Mouse (Mus musculus): ENCODE results near the gene Nelfb.

Gene Nelfb

DNA sequence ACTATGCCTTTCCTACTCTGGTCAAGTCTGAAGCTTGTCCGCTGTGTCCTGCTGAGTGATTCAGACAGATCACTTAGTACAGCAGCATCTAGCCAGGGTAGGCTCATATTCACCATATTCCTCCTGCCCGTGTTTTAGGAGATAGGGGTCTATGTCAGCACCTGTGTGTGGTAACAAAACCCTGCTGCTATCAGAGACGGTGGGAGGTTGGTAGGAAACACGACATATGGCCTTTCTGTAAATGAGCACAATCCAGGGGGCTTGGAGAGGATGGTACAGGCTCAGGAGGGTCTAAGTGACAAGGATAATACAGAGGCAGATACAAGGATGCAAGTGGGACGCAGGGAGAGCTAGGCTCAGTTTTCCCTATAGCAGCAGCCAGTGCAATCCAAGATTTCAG lies 18.3 kb upstream of the Nelfb start:
- DNase-seq, result no peak

DNA sequence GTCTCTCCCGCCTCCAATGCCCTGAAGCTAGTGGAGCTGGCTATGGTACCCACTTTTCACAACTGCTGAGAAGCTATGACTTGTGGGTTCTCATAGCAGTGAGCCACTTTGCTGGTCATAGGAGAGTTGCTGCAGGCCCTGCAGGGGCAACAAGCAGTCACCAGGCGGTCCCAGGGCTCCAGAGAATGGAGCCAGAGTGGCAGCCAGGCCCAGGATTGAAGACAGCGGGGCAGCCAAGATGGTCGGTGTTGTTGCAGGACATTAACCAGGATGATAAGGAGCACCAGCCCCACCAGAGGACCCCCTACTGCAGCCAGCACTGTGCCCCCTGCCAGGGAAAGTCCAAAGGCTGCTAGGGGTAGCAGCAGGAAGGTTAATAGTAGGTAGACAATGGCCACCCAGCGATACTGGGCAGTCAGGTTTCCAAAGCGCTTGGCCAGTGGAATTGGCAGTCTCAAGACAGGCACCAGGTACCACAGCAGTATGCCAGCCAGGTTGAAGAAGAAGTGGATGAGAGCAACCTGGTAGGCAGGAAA lies 17.8 kb upstream of the Nelfb start:
- peak; percentile 70 for DNase-seq

DNA sequence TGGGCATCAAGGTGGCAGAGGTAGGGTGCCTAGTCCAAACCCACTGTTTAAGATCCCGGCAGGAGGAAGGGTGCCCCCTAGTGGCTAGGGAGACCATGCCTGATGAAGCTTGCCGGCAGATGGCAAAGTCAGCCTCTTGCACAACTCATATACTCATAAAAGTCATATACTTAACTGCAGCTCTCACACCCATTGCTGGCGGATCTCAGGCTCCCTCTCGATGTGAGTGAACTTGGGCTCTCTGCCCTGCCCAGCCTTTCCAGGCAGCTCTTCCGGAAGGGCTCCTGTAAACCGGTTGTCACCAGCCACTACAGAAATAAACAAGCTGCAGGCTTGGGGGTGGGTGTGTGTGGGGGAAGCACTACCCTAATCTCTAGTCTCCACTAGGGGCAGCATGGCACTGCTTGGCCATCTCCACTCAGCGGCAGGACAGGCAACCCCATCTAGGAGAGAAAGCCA lies 17.2 kb upstream of the Nelfb start:
- DNase-seq, result peak; percentile 93

GRCm38 (mm10) chr2:25227406-25227805 lies 16.1 kb upstream of the Nelfb start:
- DNase-seq, result no peak

DNA sequence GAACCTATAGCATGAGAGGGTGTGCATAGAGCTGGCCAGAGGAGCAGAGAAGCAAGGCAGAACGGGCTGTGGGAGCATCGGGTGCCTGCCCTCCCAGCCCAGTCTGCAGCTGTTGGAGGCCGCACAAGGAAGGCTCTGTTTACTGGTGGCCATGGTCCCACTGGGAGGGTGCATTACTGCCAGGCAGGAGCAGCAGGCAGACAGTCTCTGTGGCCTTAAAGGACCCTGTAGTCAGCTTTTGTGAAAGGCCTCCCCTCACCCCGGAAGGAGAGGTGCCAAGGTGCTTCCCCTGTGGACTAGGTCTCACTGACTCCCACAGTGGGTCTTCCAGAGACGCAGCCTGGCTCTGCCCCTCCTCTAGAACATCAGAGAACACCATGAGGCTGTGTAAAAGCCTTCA lies 15.6 kb upstream of the Nelfb start:
- DNase-seq, result peak; percentile 72

- DNase-seq, result peak; percentile 45
These were observed 14.6 kb upstream of the Nelfb start for GRCm38 (mm10) chr2:25225811-25226379.

DNA sequence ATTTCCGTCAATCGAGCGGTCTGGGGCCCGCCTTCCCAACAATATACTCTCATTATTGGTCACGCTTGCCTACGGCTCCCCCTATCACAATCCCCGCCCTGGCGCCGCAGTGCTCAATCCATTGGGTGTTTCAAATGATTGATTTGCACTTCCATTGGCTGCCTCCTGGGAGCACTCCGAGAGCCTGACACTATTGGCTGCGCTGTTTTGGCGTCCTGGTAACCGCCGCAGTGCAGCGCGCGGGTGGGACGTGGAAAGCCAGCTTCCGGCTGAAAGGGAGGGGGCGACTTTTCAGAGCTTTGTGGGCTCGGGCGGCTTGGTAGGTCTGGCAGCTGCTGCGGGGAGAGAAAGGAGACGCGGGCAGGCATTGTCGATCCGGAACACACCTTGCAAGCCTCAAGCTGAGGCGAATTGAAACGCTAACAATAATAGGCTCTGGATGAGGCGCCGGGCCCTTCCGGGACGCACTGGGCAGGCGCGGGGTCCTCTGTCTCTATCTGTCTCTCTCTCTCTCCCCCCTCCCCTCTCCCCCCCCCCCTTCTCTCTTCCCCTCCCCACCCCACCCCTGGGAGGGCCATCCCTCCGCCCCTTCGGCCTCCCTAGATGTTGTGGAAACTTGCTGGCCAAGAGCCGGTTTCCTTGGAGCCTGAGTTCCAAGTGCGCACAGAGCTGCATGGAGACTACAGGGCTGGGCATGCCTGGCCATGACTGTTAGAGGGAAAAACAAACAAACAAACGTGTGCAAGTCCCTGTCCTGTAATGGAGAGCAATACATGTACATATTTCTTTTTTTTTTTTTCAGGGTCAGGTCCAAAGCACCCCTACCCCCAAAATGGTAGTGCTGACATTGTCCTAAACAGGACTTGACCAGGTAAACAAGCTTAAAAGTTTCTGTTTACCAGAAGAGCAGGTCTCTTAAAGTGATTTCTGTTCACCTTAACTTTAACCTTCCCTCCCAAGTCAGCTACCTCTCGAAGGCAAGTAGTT lies 13.8 kb upstream of the Nelfb start:
- DNase-seq, result peak; percentile 100

GRCm38 (mm10) chr2:25224492-25224765 lies 13.1 kb upstream of the Nelfb start, which contains the start of gene Tubb4b:
Gene Tubb4b (minus strand): TSS chr2:25224702.
- DNase-seq, result no peak

DNA sequence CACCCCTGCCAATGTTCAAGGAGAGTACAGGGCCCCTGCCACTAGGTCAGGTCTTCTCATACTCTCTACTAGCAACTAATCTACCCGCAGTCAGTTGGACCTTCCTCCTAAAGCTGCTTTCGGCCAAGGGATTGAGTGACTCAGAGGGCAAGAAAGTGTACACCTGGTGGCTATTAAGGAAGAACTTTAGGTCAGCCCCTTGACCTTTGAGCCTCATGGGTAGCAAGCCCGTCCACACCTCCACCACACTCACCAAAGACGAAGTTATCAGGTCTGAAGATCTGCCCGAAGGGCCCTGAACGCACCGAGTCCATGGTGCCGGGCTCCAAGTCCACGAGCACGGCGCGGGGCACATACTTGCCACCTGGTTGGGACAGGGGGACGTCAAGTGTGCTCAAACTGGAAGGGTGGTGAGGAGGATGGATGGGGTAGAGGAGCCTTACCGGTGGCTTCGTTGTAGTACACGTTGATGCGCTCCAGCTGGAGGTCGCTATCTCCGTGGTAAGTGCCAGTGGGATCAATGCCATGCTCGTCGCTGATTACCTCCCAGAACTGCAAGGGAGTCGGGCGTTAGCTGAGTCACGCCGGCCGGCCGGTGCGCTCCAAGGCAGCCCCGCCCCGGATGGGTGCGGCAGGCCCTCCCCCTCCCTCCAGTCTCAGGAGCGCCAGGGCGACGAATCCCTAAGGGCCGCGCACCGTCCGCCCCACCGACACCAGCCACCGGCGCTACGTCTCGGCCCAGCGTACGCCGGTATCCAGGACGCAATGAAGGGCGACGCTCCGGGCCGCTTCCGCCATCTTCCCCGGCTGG lies 12.6 kb upstream of the Nelfb start:
- peak; percentile 86 for DNase-seq

DNA sequence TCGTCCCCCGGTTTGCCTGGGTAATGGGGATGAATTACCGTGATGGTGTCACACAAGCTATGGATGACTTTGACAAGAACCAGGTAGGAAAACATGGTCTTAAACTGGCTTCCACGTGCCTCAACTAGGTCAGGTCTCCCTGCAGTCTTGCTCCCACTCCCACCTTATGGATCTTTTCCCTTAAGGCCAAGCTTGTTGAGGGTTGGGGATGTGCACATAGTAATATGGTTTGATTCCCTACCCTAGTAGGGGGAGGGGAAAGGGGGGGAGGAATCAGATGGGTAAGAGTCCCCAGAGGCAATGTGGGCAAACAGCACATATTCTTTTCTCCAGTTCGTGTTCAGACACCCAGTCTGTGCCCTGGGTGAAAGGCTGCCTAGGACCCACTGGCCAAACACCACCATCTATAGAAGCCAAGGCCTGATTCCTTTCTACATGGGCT lies 10.1 kb upstream of the Nelfb start:
- no peak for DNase-seq

GRCm38 (mm10) chr2:25218445-25218844 lies 7.2 kb upstream of the Nelfb start, which contains the start of gene Fam166a:
Gene Fam166a (plus strand): TSS chr2:25218745.
- DNase-seq, result no peak

DNA sequence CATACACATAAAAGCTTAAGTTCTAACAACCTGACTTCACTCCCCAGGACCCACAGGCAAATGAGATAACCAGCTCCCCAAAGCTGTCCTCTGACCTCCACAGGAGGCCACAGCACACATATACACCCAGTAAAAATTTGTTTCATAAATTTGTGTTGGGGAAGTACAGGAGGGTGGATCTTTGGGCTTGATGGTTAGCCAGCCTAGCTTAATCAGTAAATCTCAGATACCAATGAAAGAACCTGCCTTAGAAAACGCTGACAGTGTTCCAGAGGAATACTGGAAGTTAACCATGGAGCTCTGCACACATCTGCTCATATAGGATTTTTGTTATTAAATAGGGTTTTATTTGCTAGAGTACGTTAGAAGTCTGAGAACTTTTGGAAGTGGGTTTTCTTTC lies 6.4 kb upstream of the Nelfb start:
- no peak for DNase-seq

DNA sequence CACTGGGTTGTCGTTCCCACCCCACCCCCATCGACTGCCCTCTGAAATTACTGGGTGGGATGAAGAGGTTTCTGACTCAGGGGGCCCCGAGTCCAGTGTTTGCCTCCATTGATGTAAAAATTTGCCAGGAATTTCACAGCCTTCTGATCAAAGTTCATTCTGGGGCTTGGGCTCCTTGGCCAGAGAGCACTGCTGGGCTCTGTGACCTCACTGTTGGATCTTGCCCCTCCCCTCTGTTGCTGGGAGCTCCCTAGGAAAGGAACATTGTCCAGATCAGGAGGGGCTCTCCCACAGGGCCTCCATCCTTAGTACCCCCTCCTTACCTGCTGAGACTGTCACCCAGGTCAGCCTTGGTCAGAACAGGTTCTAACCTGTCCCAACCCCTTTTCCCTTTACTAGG lies 3.2 kb upstream of the Nelfb start, which contains the start of gene Stpg3:
Gene Stpg3, minus strand, starts transcription at position 194 of the 400 bp plus-strand sequence.
- no peak for DNase-seq

DNA sequence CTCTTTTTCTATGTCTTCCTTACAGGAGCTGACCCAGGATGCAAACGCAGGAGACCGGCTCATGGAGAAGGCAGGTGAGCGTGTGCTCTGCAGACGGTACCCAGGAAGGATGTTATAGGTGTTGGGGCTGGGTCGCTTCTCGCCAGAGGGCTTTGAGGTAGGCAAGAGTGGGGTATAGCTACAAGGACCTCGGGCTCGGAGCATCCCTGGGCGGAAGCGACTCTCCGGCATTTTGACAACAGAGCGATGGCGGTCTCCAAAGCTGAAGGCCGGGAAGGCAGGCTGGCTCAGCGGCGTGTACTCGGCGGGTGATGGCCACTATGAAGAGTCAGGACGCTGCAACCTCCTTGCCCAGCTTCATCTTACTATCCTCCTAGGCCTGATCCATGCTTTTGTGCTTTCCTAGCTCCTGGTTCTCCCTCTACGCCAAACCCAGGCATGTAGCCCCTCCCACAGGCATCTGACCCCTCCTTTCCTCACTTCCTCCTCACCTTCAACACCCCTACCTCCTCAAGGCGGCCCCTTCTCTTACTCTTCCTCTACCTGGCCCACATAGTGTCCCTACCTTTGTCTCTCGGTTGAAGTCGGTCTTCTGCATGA lies 2.1 kb upstream of the Nelfb start:
- no peak for DNase-seq

DNA sequence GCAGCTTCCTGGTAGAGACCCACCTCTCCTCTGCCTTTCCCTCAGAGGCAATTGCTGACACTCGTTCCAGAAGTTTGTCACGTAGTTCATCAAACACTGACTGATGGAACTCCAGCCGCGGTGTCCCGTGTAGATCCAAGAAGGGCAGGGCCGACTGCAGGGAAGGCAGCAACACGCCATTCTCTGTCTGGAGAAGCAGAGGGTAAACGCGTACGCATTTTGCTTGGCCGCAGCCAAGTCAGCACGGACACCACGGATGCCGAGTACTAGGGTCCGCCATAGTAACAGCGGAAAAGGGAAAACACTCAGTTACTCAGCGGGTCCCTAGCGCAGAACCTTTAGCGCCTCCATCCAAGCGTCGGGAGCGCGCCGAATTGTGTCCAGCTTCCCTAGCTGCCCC lies 603 bp downstream of the Nelfb start:
- no peak for DNase-seq

- DNase-seq, result no peak
These were observed 3.7 kb downstream of the Nelfb start for GRCm38 (mm10) chr2:25207593-25207992.

- no peak for DNase-seq
These were observed 7.6 kb downstream of the Nelfb start for GRCm38 (mm10) chr2:25203631-25204214.

DNA sequence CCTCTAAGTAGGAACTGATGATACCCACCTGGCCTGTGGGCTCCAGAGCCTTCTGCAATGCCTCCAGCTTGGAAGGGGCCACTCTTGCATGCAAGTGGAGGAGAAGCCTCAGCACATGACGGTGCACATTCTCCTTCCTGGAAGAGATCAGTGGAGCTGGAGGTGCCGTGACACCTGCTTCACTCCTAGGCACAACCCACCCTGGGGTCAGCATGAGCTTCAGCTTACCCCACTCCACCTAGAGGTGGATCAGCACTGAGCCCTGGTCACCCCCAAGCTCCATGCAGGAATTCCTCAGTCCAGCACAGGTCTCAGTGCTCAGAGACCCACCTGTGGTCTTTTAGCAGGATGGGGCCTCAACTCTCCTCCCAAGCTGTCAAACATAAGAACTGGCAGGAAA lies 10.7 kb downstream of the Nelfb start:
- DNase-seq, result no peak

DNA sequence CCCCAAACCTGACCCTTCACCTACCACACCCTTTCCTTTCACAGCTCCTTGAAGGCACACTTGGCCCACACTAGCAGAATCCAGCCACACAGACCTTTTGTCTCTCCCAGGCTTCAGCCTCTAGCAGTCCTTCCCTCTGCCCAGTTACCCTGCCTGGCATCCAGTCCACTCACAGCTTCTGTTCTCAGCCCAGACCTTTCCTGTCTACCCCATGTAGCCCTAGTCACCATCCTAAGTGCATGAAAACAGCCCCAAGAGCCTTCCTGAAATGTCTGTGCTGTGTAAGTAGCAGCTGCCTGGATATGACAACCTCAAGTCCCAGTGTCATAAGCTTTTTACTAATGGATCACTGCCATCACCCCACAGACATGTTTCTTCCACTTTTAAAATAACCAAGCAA lies 13.3 kb downstream of the Nelfb start:
- no peak for DNase-seq

GRCm38 (mm10) chr2:25197191-25197590 lies 14.1 kb downstream of the Nelfb start:
- no peak for DNase-seq

GRCm38 (mm10) chr2:25196172-25196954 lies 14.9 kb downstream of the Nelfb start, which contains the start of gene Tor4a:
Gene Tor4a (minus strand): TSS chr2:25196886.
- no peak for DNase-seq
